Mouse (Mus musculus): ENCODE results near the gene Dusp28. TPM values are rescaled to one million over a fixed set of nuclear protein-coding genes. Genes with fewer than 3 reads are reported as not detected.

The Dusp28 gene
- polyA plus RNA-seq, 1 experiment from 2014 or later, result 10.8 TPM

DNA sequence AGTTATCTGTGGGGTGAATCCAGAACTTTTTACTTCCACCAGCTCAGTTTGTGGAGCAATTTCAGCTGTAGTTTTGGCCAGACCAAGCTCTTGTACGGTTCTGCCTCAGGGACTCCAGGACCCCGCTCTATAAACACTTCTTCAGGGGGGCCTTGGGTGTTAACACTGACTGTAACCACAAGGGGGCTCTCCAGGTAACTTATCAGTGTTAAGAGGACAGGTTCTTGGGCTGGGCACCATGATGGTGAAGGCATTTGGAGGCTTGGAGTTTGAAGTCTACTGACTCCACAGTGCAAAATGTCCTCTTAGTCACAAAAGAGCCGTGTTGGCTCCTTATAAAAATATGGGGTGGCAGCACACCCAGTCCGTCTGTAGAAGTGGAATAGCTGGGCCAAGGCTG is 2.3 kb downstream of the Dusp28 start:
- Histone ChIP-seq H3K4me1 (replicated peaks) (peaks cover 41% of the 10 kb centered on the region), H3K27me3 (no peaks in the 10 kb centered on the region), H3K9me3 (no peaks in the 10 kb centered on the region), H3K36me3 (peaks cover 3% of the 10 kb centered on the region; the same call in 1 of the 2 replicates), H3K9ac (replicated peaks) (no peak overlapping the region), H3K4me2 (no peak overlapping the region), H3K27ac (no peak overlapping the region), H3K4me3 (replicated peaks) (no peak overlapping the region)
- WGBS, result 67% methylated on average over 4 of the region's 4 CpGs
- no peak for ATAC-seq (ENCODE audit: insufficient number of reproducible peaks, insufficient read depth, low FRiP score, low TSS enrichment, low read depth)

GRCm38 (mm10) chr1:92910239-92910885 is 3.6 kb downstream of the Dusp28 start, which contains the start of gene Rnpepl1:
Gene Rnpepl1 (plus strand): TSS chr1:92910783.
- Histone ChIP-seq H3K27me3 (no peaks in the 10 kb centered on the region), H3K27ac (peak within 1 kb of the TSS; percentile 87), H3K4me3 (replicated peaks) (peak within 1 kb of the TSS; percentile 86), H3K36me3 (peaks cover 15% of the 10 kb centered on the region), H3K4me2 (peak within 1 kb of the TSS; percentile 93), H3K4me1 (replicated peaks) (peaks cover 41% of the 10 kb centered on the region), H3K9me3 (no peaks in the 10 kb centered on the region), H3K9ac (replicated peaks) (peak within 1 kb of the TSS; percentile 88)
- WGBS, result under 1% methylated on average over 46 of the region's 57 CpGs
- peak; percentile 44 for ATAC-seq (ENCODE audit: insufficient number of reproducible peaks, insufficient read depth, low FRiP score, low TSS enrichment, low read depth)

DNA sequence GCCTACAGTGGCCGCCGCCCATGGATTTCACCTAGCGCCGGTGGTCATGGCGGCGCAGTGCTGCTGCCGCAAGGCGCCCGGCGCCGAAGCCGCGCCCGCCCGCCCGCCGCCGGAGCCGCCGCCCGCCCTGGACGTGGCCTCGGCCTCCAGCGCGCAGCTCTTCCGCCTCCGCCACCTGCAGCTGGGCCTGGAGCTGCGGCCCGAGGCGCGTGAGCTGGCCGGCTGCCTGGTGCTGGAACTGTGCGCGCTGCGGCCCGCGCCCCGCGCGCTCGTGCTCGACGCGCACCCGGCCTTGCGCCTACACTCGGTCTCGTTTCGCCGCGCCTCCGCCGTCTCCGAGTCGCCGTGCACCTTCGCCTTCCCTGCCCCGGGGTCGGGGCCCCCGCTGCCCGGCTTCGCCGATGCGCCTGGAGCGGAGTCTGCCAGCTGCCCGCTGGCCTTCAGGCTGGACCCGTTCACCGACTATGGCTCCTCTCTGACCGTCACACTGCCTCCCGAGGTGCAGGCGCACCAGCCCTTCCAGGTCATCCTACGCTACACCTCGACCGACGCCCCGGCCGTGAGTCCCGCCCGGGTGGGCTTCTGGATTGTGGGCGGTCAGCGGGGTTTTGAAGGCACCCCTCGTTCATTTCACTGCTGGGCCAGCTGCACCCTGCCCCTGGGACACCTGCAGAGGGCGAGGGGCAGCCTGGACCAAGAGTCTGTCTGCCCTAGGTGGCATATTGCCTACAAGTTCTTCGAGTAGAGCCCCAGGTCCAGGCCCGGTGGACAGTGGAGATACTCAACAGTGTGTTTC is 4.3 kb downstream of the Dusp28 start:
- Histone ChIP-seq H3K4me3 (replicated peaks) (peak overlapping the region; percentile 86), H3K9ac (replicated peaks) (peak overlapping the region; percentile 88), H3K27ac (peak overlapping the region; percentile 87), H3K9me3 (no peaks in the 10 kb centered on the region), H3K27me3 (no peaks in the 10 kb centered on the region), H3K4me1 (replicated peaks) (peaks cover 41% of the 10 kb centered on the region), H3K36me3 (peaks cover 23% of the 10 kb centered on the region), H3K4me2 (peak overlapping the region; percentile 93)
- peak; percentile 5; the same call in 1 of the 2 replicates for ATAC-seq (ENCODE audit: insufficient number of reproducible peaks, insufficient read depth, low FRiP score, low TSS enrichment, low read depth)
- under 1% methylated on average over 83 of the region's 85 CpGs for WGBS

DNA sequence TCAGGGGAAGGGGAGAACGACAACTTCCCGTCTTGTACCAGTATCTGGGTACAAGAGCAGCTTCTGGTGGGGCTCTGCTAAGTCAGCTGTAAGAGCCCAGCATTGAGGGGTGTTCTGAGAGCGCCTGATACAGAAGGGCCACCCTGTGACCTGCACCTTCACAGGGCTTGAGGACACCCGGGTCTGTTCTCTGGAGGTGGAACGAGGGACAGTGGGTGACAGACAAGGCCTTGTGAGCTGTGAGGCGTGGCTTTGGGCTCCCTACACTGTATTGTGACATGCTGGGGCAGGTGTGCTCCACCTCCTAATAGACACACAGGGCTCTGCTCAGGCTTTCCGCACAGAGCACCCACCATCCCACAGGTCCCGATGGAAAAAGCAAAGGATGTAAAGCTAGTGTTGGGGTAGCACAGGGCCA is 4.9 kb downstream of the Dusp28 start:
- Histone ChIP-seq H3K27me3 (no peaks in the 10 kb centered on the region), H3K4me2 (peak overlapping the region; percentile 93), H3K9me3 (no peaks in the 10 kb centered on the region), H3K36me3 (peaks cover 29% of the 10 kb centered on the region), H3K4me3 (replicated peaks) (peak overlapping the region; percentile 86), H3K27ac (peak overlapping the region; percentile 23; the same call in 1 of the 2 replicates), H3K9ac (replicated peaks) (peak overlapping the region; percentile 88), H3K4me1 (replicated peaks) (peaks cover 37% of the 10 kb centered on the region)
- no peak for ATAC-seq (ENCODE audit: insufficient number of reproducible peaks, insufficient read depth, low FRiP score, low TSS enrichment, low read depth)
- 44% methylated on average over 8 of the region's 8 CpGs for WGBS

DNA sequence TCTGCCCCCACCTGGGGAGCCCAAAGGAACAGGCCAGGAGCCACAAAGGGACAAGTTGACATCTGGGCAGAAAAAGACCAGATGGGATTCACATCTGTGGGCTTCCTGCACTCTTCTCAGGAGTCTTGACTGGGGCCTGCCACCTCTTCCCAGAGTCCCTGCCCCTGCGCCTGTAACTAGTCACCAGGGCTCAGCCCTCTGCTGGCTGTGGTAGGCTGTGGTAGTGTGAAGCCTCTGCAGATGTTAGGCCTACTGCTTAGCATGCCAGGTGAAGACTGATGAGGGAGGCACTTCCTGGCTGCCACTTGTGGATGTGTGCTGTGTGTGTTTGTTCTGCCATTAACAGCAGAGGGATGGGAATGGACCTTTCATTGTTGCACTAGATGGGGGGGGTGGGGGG is 5.5 kb downstream of the Dusp28 start:
- peak overlapping the region; percentile 88 for H3K9ac ChIP-seq (replicated peaks)
- peak overlapping the region; percentile 93 for H3K4me2 ChIP-seq
- 54% methylated on average over 1 of the region's 1 CpGs for WGBS
- peaks cover 37% of the 10 kb centered on the region for H3K4me1 ChIP-seq (replicated peaks)
- H3K9me3 ChIP-seq, result no peaks in the 10 kb centered on the region
- H3K36me3 ChIP-seq, result peaks cover 35% of the 10 kb centered on the region
- H3K27ac ChIP-seq, result peak overlapping the region; percentile 23; the same call in 1 of the 2 replicates
- peak overlapping the region; percentile 86 for H3K4me3 ChIP-seq (replicated peaks)
- H3K27me3 ChIP-seq, result no peaks in the 10 kb centered on the region
- ATAC-seq (ENCODE audit: insufficient number of reproducible peaks, insufficient read depth, low FRiP score, low TSS enrichment, low read depth), result no peak

GRCm38 (mm10) chr1:92914239-92914638 is 7.5 kb downstream of the Dusp28 start:
- no peak for ATAC-seq (ENCODE audit: insufficient number of reproducible peaks, insufficient read depth, low FRiP score, low TSS enrichment, low read depth)
- H3K9ac ChIP-seq (replicated peaks), result no peak overlapping the region
- H3K4me1 ChIP-seq (replicated peaks), result peaks cover 30% of the 10 kb centered on the region
- peaks cover 54% of the 10 kb centered on the region for H3K36me3 ChIP-seq
- H3K27me3 ChIP-seq, result no peaks in the 10 kb centered on the region
- H3K4me2 ChIP-seq, result no peak overlapping the region
- WGBS, result 83% methylated on average over 4 of the region's 4 CpGs
- H3K9me3 ChIP-seq, result no peaks in the 10 kb centered on the region
- no peak overlapping the region for H3K27ac ChIP-seq
- no peak overlapping the region for H3K4me3 ChIP-seq (replicated peaks)

- Histone ChIP-seq H3K9me3 (no peaks in the 10 kb centered on the region), H3K36me3 (peaks cover 62% of the 10 kb centered on the region), H3K4me2 (no peak overlapping the region), H3K27me3 (no peaks in the 10 kb centered on the region), H3K27ac (no peak overlapping the region), H3K4me3 (replicated peaks) (no peak overlapping the region), H3K9ac (replicated peaks) (no peak overlapping the region), H3K4me1 (replicated peaks) (peaks cover 23% of the 10 kb centered on the region)
- no peak for ATAC-seq (ENCODE audit: insufficient number of reproducible peaks, insufficient read depth, low FRiP score, low TSS enrichment, low read depth)
- WGBS, result 93% methylated on average over 11 of the region's 11 CpGs
Observed at GRCm38 (mm10) chr1:92914993-92915392, 8.2 kb downstream of the Dusp28 start.

GRCm38 (mm10) chr1:92916725-92917124 is 9.9 kb downstream of the Dusp28 start:
- no peak for ATAC-seq (ENCODE audit: insufficient number of reproducible peaks, insufficient read depth, low FRiP score, low TSS enrichment, low read depth)
- H3K36me3 ChIP-seq, result peaks cover 75% of the 10 kb centered on the region
- 94% methylated on average over 9 of the region's 9 CpGs for WGBS

GRCm38 (mm10) chr1:92919151-92919550 is 12.4 kb downstream of the Dusp28 start:
- ATAC-seq (ENCODE audit: insufficient number of reproducible peaks, insufficient read depth, low FRiP score, low TSS enrichment, low read depth), result no peak
- H3K9me3 ChIP-seq, result no peaks in the 10 kb centered on the region
- H3K27me3 ChIP-seq, result no peaks in the 10 kb centered on the region
- H3K36me3 ChIP-seq, result peaks cover 71% of the 10 kb centered on the region
- H3K4me2 ChIP-seq, result no peak overlapping the region
- no peak overlapping the region for H3K27ac ChIP-seq
- WGBS, result 95% methylated on average over 11 of the region's 11 CpGs
- H3K9ac ChIP-seq (replicated peaks), result no peak overlapping the region
- H3K4me1 ChIP-seq (replicated peaks), result no peaks in the 10 kb centered on the region
- H3K4me3 ChIP-seq (replicated peaks), result no peak overlapping the region

More at GRCm38 (mm10) chr1:92916725-92917124, 9.9 kb downstream of the Dusp28 start:
- H3K9ac ChIP-seq (replicated peaks), result no peak overlapping the region
- no peak overlapping the region for H3K4me2 ChIP-seq
- H3K4me1 ChIP-seq (replicated peaks), result peaks cover 13% of the 10 kb centered on the region
- H3K27me3 ChIP-seq, result no peaks in the 10 kb centered on the region
- H3K4me3 ChIP-seq (replicated peaks), result no peak overlapping the region
- H3K9me3 ChIP-seq, result no peaks in the 10 kb centered on the region
- H3K27ac ChIP-seq, result no peak overlapping the region

GRCm38 (mm10) chr1:92919775-92920174 is 13.0 kb downstream of the Dusp28 start:
- Histone ChIP-seq H3K4me3 (replicated peaks) (no peak overlapping the region), H3K36me3 (peaks cover 65% of the 10 kb centered on the region), H3K27ac (no peak overlapping the region), H3K4me2 (no peak overlapping the region), H3K27me3 (no peaks in the 10 kb centered on the region), H3K9me3 (no peaks in the 10 kb centered on the region), H3K9ac (replicated peaks) (no peak overlapping the region), H3K4me1 (replicated peaks) (no peaks in the 10 kb centered on the region)
- WGBS, result 90% methylated on average over 12 of the region's 12 CpGs
- no peak for ATAC-seq (ENCODE audit: insufficient number of reproducible peaks, insufficient read depth, low FRiP score, low TSS enrichment, low read depth)

DNA sequence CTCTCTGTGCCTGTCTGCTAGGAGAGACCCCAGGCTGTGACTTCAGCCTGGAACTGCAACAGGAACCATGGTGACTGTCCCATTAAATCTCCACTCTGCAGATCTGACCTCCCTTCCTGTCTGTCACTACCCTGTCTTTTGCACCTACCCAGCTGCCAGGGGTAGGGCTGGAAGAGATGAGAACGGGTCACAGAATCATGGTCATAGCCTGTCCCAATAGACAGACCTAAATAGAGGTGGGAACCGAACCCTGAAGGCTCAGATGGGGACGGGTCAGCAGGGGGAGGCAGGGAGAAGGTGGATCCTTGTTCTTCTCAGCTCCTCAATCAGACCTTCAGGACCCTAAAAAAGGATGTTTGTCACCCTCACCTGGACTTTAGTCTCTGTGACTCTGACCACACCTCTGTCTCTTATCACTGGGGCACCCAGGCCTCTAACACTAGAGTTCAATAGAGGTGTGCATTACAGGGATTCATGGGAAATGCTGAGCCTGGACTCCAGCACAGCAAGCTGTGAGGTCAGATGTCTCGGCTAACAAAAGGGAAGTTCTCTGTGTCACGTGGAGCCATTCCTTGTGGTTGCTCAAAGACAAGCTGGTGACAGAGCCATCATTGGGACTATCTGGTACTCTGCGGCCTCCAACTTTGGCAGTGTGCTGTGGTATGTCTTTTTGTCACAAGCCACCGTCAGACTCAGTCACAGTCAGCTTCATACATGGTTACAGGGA is 13.9 kb downstream of the Dusp28 start:
- 89% methylated on average over 7 of the region's 7 CpGs for WGBS
- H3K36me3 ChIP-seq, result peaks cover 57% of the 10 kb centered on the region

More for the DNA sequence above, 13.9 kb downstream of the Dusp28 start:
- no peak overlapping the region for H3K4me3 ChIP-seq (replicated peaks)
- no peaks in the 10 kb centered on the region for H3K27me3 ChIP-seq
- no peaks in the 10 kb centered on the region for H3K4me1 ChIP-seq (replicated peaks)
- no peak overlapping the region for H3K27ac ChIP-seq
- ATAC-seq (ENCODE audit: insufficient number of reproducible peaks, insufficient read depth, low FRiP score, low TSS enrichment, low read depth), result no peak
- H3K9me3 ChIP-seq, result no peaks in the 10 kb centered on the region
- no peak overlapping the region for H3K4me2 ChIP-seq
- H3K9ac ChIP-seq (replicated peaks), result no peak overlapping the region
